Mouse (Mus musculus): ENCODE data around the gene Rpl18. TPM values are rescaled to one million over a fixed set of nuclear protein-coding genes. Genes with fewer than 3 reads are reported as not detected.

Gene Rpl18
- polyA plus RNA-seq, 1 experiment from 2014 or later = 631 TPM

DNA sequence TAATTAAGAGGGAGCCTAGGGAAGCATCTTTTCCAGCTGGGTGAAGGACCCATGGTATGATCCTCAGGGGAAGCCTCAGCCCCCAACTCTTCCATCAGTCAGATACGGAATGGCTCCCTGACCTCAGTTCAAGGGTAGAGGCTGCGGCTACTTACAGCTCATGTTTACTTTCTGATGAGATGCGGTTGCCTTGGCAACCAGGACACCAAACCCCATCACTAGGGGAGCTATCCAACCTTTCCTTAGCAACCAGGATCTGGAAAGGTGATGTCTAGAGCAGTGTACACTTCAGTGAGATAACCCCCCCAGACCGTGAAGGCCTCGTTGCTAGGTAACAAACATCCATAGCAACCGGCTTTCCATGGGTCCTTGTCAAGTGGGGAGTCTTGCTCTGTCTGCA, 6.2 kb upstream of the Rpl18 start:
- ATAC-seq (ENCODE audit: low FRiP score, low TSS enrichment) = no peak
- Histone ChIP-seq H3K27me3 (ENCODE audit: control insufficient read depth, insufficient read depth, low read length) (no peaks in the 10 kb centered on the region), H3K9me3 (ENCODE audit: control insufficient read depth, low read length) (no peaks in the 10 kb centered on the region), H3K27ac (replicated peaks; ENCODE audit: low read depth, low read length) (peak overlapping the region; percentile 67), H3K36me3 (ENCODE audit: control insufficient read depth, insufficient read depth, low read length) (peaks cover 39% of the 10 kb centered on the region), H3K4me1 (ENCODE audit: control insufficient read depth, insufficient read depth, low read length) (peaks cover 58% of the 10 kb centered on the region), H3K4me2 (ENCODE audit: low read length) (peak overlapping the region; percentile 96), H3K9ac (replicated peaks; ENCODE audit: low read length) (no peak overlapping the region), H3K4me3 (replicated peaks; ENCODE audit: low read depth, low read length) (no peak overlapping the region)
- DNase-seq = peak; percentile 84
- WGBS = 20% methylated on average over 6 of the region's 6 CpGs

DNA sequence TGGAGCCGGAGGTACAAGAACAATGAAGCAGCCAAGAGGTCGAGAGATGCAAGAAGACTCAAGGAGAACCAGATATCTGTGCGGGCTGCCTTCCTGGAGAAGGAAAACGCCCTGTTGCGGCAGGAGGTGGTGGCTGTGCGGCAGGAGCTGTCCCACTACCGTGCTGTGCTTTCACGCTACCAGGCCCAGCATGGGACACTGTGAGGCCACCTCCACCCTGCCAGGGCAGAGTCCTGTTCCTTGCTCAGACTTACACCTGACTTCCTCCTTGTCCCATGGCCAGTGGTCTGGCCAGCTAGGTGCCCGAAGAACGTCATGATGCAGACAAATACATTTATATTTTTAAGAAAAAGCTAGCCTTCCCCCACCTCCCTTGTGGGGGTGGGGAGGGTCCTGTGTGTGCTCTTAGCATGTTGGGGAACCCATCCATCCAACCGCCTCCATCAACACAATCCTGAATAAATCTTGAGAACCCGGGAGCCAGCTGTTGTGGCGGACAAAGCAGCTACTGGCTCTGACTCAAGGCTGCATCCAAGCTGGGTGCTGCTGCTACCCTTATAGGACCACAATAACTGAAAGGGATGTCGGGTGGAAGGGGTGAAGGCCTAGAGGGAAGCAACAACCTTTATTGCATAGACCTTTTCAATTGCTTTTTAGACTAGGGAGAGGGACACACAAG, 5.4 kb upstream of the Rpl18 start:
- H3K4me3 ChIP-seq (replicated peaks; ENCODE audit: low read depth, low read length) = no peak overlapping the region
- H3K36me3 ChIP-seq (ENCODE audit: control insufficient read depth, insufficient read depth, low read length) = peaks cover 39% of the 10 kb centered on the region
- 61% methylated on average over 14 of the region's 14 CpGs for WGBS
- peaks cover 63% of the 10 kb centered on the region for H3K4me1 ChIP-seq (ENCODE audit: control insufficient read depth, insufficient read depth, low read length)
- ATAC-seq (ENCODE audit: low FRiP score, low TSS enrichment) (no peak), DNase-seq (no peak)
- peak overlapping the region; percentile 67 for H3K27ac ChIP-seq (replicated peaks; ENCODE audit: low read depth, low read length)
- no peaks in the 10 kb centered on the region for H3K9me3 ChIP-seq (ENCODE audit: control insufficient read depth, low read length)
- no peak overlapping the region; the same call in 1 of the 2 replicates for H3K9ac ChIP-seq (replicated peaks; ENCODE audit: low read length)
- no peaks in the 10 kb centered on the region for H3K27me3 ChIP-seq (ENCODE audit: control insufficient read depth, insufficient read depth, low read length)
- H3K4me2 ChIP-seq (ENCODE audit: low read length) = peak overlapping the region; percentile 96

GRCm38 (mm10) chr7:45710477-45711191, 4.6 kb upstream of the Rpl18 start:
- DNase-seq (no peak), ATAC-seq (ENCODE audit: low FRiP score, low TSS enrichment) (no peak)
- Histone ChIP-seq H3K4me3 (replicated peaks; ENCODE audit: low read depth, low read length) (no peak overlapping the region), H3K4me1 (ENCODE audit: control insufficient read depth, insufficient read depth, low read length) (peaks cover 61% of the 10 kb centered on the region), H3K9ac (replicated peaks; ENCODE audit: low read length) (no peak overlapping the region), H3K9me3 (ENCODE audit: control insufficient read depth, low read length) (no peaks in the 10 kb centered on the region), H3K27ac (replicated peaks; ENCODE audit: low read depth, low read length) (peak overlapping the region; percentile 67), H3K4me2 (ENCODE audit: low read length) (no peak overlapping the region), H3K27me3 (ENCODE audit: control insufficient read depth, insufficient read depth, low read length) (no peaks in the 10 kb centered on the region), H3K36me3 (ENCODE audit: control insufficient read depth, insufficient read depth, low read length) (peaks cover 39% of the 10 kb centered on the region)
- WGBS = 93% methylated on average over 20 of the region's 20 CpGs

DNA sequence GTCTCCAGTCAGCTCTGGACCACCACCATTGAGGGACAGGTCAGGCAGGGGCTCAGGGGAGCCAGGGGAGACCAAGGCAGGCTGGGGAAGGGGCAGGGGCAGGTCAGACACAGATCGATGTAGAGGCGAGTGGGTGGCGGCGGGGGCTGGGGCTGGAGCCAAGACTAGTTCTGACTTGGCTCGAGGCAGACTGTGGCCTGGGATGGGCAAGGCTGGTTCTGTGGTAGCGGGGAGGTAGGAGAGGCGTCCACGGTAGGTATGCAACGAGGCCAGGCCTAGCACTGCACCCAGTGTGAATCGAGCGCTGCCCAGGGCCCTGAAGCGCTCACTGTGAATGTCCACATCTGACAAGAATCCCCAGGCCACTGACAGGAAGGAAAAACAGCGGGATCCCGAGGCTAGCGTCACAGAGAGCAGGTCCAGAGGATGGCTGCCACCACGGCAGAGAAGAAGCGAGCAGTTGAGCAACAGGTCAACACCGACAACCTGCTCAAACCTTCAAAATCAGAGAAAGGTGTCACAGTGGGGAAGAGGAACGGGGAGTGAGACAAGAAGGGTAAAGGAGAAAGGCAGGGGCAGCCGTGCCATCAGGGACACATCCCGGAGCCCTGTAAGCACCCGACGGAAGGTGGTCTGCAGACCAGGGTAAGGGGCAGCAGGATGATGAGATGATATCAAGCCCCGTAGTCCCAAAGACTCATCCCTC, 3.8 kb upstream of the Rpl18 start:
- Histone ChIP-seq H3K4me1 (ENCODE audit: control insufficient read depth, insufficient read depth, low read length) (peaks cover 61% of the 10 kb centered on the region), H3K36me3 (ENCODE audit: control insufficient read depth, insufficient read depth, low read length) (peaks cover 39% of the 10 kb centered on the region), H3K9me3 (ENCODE audit: control insufficient read depth, low read length) (no peaks in the 10 kb centered on the region), H3K4me2 (ENCODE audit: low read length) (no peak overlapping the region), H3K27ac (replicated peaks; ENCODE audit: low read depth, low read length) (no peak overlapping the region), H3K4me3 (replicated peaks; ENCODE audit: low read depth, low read length) (no peak overlapping the region), H3K27me3 (ENCODE audit: control insufficient read depth, insufficient read depth, low read length) (no peaks in the 10 kb centered on the region), H3K9ac (replicated peaks; ENCODE audit: low read length) (no peak overlapping the region)
- DNase-seq (no peak), ATAC-seq (ENCODE audit: low FRiP score, low TSS enrichment) (no peak)
- 93% methylated on average over 24 of the region's 24 CpGs for WGBS

GRCm38 (mm10) chr7:45712022-45712757, 3.1 kb upstream of the Rpl18 start:
- Histone ChIP-seq H3K4me1 (ENCODE audit: control insufficient read depth, insufficient read depth, low read length) (peaks cover 62% of the 10 kb centered on the region), H3K9ac (replicated peaks; ENCODE audit: low read length) (no peak overlapping the region), H3K4me2 (ENCODE audit: low read length) (no peak overlapping the region), H3K27ac (replicated peaks; ENCODE audit: low read depth, low read length) (no peak overlapping the region), H3K9me3 (ENCODE audit: control insufficient read depth, low read length) (no peaks in the 10 kb centered on the region), H3K27me3 (ENCODE audit: control insufficient read depth, insufficient read depth, low read length) (no peaks in the 10 kb centered on the region), H3K4me3 (replicated peaks; ENCODE audit: low read depth, low read length) (no peak overlapping the region), H3K36me3 (ENCODE audit: control insufficient read depth, insufficient read depth, low read length) (peaks cover 39% of the 10 kb centered on the region)
- DNase-seq (no peak), ATAC-seq (ENCODE audit: low FRiP score, low TSS enrichment) (no peak)
- 88% methylated on average over 20 of the region's 21 CpGs for WGBS

- no peaks in the 10 kb centered on the region for H3K9me3 ChIP-seq (ENCODE audit: control insufficient read depth, low read length)
- peaks cover 39% of the 10 kb centered on the region for H3K36me3 ChIP-seq (ENCODE audit: control insufficient read depth, insufficient read depth, low read length)
- no peak overlapping the region for H3K27ac ChIP-seq (replicated peaks; ENCODE audit: low read depth, low read length)
- H3K4me2 ChIP-seq (ENCODE audit: low read length) = no peak overlapping the region
- ATAC-seq (ENCODE audit: low FRiP score, low TSS enrichment) (no peak), DNase-seq (no peak)
- H3K9ac ChIP-seq (replicated peaks; ENCODE audit: low read length) = no peak overlapping the region
- 93% methylated on average over 16 of the region's 16 CpGs for WGBS
- H3K4me3 ChIP-seq (replicated peaks; ENCODE audit: low read depth, low read length) = no peak overlapping the region
- peaks cover 51% of the 10 kb centered on the region for H3K4me1 ChIP-seq (ENCODE audit: control insufficient read depth, insufficient read depth, low read length)
- no peaks in the 10 kb centered on the region for H3K27me3 ChIP-seq (ENCODE audit: control insufficient read depth, insufficient read depth, low read length)
Measured at GRCm38 (mm10) chr7:45713396-45713795, 1.9 kb upstream of the Rpl18 start.

GRCm38 (mm10) chr7:45713881-45714520, 1.3 kb upstream of the Rpl18 start:
- WGBS = 88% methylated on average over 6 of the region's 6 CpGs
- no peak for DNase-seq

DNA sequence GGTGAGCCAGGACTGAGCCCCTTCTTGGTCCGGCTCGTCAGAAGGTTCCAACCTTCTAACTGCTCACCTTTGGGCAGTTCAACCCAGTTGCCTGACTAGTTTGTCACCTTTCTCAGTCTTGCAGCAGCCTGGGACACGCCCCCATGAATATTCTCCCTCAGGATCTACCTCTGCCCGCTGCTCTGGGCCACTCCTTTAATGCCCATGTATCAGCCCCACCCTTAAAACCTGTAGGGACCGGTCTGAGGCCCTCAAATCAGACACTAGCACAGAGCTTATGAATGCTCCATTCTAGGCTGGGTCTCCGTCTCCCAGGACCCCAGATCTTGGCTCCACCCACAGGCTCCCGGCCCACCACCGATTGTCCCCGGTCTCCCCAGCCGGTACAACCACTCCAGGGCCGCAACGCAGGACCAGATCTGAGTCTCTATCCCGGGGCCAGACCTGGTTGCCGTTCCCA, 597 bp upstream of the Rpl18 start:
- WGBS = 9% methylated on average over 14 of the region's 14 CpGs

More at GRCm38 (mm10) chr7:45713881-45714520, 1.3 kb upstream of the Rpl18 start:
- no peak for ATAC-seq (ENCODE audit: low FRiP score, low TSS enrichment)
- H3K4me1 ChIP-seq (ENCODE audit: control insufficient read depth, insufficient read depth, low read length) = peaks cover 51% of the 10 kb centered on the region
- H3K27ac ChIP-seq (replicated peaks; ENCODE audit: low read depth, low read length) = no peak overlapping the region
- H3K9me3 ChIP-seq (ENCODE audit: control insufficient read depth, low read length) = no peaks in the 10 kb centered on the region
- peak overlapping the region; percentile 66 for H3K4me3 ChIP-seq (replicated peaks; ENCODE audit: low read depth, low read length)
- H3K4me2 ChIP-seq (ENCODE audit: low read length) = peak overlapping the region; percentile 96
- no peak overlapping the region; the same call in 1 of the 2 replicates for H3K9ac ChIP-seq (replicated peaks; ENCODE audit: low read length)
- peaks cover 39% of the 10 kb centered on the region for H3K36me3 ChIP-seq (ENCODE audit: control insufficient read depth, insufficient read depth, low read length)
- no peaks in the 10 kb centered on the region for H3K27me3 ChIP-seq (ENCODE audit: control insufficient read depth, insufficient read depth, low read length)

More for the DNA sequence above, 597 bp upstream of the Rpl18 start:
- Histone ChIP-seq H3K9ac (replicated peaks; ENCODE audit: low read length) (peak overlapping the region; percentile 76), H3K27me3 (ENCODE audit: control insufficient read depth, insufficient read depth, low read length) (no peaks in the 10 kb centered on the region), H3K4me2 (ENCODE audit: low read length) (peak overlapping the region; percentile 96), H3K4me1 (ENCODE audit: control insufficient read depth, insufficient read depth, low read length) (peaks cover 48% of the 10 kb centered on the region), H3K4me3 (replicated peaks; ENCODE audit: low read depth, low read length) (peak overlapping the region; percentile 66), H3K36me3 (ENCODE audit: control insufficient read depth, insufficient read depth, low read length) (peaks cover 46% of the 10 kb centered on the region), H3K9me3 (ENCODE audit: control insufficient read depth, low read length) (no peaks in the 10 kb centered on the region), H3K27ac (replicated peaks; ENCODE audit: low read depth, low read length) (peak overlapping the region; percentile 74)
- ATAC-seq (ENCODE audit: low FRiP score, low TSS enrichment) (no peak; the same call in 1 of the 2 replicates), DNase-seq (no peak)
